Mouse (Mus musculus): Measurements from ENCODE around the gene Vav3.

DNA sequence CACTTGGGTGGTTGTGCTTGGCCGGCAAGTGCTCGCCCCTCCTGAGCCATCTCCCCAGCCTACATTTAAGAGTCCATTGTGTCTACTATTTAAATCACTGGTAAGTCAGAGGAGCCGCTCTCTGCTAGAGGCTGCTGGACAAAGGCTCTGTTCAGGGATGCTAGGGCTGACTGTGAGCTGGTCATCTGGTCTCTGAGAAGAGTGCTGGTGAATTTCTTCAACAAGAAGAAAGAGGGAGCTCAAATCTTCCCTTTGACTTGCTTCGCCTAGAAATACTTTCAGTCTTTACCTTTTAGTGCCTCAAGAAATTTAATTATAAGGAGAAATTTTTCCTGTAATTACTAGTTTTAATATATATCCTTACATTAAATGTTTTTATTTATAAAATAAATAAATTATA, 188.2 kb downstream of the Vav3 start:
- TF ChIP-seq GATA1 (IDR thresholded peaks at IDR 0.05; ENCODE audit: borderline replicate concordance, low read length) (no peak), FLI1 (IDR thresholded peaks at IDR 0.05; ENCODE audit: low read length) (no peak)
